Mouse (Mus musculus): Measurements from ENCODE around the gene Phactr3.

The Phactr3 gene

DNA sequence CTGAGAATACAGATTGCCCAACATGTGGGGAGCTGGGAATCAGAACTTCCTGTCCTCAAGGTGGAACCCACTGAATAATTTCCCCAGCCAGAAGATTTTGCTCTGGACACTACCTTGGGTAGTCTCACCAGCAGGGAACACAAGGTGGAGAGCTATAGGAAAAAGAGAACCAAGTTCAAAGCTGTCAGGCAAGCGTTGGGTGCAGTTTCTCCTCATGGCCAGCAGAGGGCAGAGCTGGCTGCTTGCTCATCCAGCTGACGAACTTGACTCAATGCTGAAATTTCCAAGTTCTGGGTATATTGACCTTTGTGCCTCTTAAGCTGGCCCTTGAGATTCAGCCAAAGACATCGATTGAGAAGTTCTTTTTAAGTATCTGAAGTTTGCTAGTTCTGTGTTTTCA is 18.7 kb downstream of the Phactr3 start:
- peak; percentile 29 for DNase-seq

DNA sequence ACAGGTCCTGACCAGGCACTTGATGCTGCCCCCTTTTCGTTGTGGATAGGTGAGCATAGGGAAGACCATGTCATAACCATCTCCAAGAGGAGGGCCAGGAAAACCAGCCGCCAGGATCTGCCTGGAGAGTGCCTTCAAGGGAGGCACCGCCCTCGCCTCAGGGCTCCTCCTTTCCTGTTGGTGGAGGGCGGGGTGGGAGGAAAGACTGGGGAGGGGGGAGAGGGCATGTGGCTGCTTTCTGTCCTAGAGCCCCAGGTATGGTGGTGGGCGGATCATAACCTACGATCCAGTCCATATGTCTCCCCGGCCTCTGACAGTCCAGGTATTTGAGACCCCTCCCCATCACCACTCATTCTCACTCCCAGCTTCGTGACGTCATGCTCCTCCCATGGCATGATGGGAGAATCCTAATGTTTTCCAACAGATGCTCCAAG is 22.7 kb downstream of the Phactr3 start:
- no peak for DNase-seq

DNA sequence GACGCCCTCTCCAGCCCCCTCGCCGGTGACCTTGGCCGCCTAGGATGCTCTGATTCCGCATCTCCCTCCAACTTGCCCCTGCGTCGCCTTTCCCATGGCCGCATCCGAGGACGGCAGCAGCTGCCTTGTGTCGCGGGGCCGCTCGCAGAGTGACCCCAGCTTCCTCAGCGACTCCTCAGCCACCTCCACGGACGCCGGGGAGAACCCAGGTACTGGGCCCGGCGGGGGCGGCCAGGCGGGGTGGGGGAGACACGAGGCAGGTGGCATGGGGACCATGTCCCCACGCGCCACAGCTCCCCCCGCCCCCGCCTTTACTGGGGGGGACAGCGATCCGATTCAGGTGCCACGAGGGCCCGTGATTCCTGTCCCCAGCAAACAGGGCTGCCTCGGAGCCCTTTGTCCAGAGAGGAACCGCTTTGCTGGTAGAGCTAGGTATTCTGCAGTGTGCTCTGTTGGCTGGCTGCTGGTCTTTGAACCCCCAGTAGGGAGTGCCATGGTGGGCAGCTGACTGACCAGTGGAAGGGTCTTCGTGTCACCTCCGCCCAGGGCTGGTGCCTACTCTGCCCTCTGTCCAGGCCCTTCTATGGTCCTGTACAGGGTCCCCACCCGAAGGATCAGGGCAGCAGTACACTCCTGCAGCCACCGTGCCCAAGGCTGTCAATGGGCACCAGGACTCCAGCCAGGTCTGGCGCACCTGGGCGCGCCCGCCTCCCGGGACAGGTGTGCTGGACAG is 23.7 kb downstream of the Phactr3 start:
- no peak for DNase-seq

DNA sequence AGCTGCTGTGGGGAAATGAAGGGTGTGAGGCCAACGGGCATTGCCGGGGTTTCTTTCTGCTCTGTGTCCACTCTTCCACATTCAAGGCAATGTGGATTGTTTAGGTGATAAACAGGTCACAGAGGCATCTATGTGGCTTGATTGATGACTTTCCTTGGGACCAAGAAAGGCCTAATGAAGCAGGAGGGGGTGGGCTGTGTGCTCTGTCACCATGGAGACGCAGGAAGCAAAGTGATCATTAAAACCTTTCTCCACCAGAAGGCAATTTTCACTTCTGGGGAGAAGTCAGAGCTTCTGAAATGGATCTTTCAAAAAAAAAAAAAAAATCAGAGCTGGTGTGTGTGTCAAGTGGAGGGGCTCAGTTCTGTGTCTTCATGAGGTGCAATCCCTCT is 24.2 kb downstream of the Phactr3 start:
- no peak for DNase-seq

DNA sequence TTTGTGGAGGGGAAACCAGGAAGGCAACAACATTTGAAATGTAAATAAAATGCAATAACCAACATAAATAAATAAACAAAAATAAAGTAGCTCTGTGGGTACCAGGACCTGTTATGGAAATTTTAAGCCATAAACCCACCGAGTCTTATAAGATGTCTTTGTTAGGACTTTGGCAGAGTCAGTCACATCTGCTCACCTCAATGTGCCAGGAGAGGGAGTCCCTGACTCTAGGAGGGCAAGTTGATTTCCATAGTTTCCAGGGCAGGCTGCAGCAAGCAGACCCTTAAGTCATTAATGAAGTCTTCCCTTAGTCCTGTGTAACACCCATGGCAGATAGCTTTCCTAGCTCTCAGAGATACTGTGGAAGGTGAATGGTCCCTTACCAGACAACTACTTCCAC is 25.1 kb downstream of the Phactr3 start:
- DNase-seq, result no peak

DNA sequence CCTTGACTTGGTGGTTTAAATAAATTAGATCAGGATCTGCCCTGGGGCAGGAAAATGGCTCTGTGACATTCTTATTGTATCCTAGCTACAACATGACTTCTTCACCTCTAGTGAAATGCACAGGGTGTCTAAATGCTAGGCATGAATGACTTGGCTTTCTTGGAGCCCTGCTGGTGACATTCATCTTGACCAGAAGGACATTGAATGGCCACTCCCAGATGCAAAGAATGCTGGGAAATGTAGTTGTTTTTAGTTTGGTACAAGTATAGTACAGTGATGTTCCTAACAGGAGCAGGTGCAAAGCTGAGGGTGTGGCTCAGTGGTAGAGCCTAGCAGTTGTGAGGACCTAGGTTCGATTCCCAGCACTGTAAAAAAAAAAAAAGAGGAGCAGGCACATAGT is 30.5 kb downstream of the Phactr3 start:
- DNase-seq, result no peak

DNA sequence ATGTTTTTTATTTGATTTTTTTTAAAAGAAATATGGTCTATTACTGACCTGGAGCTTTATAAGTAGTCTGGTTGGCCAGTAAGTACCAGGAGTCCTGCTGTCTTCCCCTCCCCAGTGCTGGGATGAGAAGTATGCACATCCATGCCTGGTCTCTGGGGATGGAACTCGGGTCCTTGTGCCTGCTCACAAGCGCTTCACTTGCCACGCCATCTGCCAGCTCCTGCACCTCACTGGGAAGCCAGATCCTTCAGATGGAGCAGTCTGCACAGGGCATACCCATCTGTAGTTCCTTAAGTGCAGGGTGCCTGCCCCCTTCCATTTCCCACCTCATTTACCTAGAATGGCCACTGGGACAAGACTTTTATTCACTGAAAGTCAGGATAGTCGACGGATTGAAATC is 31.9 kb downstream of the Phactr3 start:
- no peak for DNase-seq

DNA sequence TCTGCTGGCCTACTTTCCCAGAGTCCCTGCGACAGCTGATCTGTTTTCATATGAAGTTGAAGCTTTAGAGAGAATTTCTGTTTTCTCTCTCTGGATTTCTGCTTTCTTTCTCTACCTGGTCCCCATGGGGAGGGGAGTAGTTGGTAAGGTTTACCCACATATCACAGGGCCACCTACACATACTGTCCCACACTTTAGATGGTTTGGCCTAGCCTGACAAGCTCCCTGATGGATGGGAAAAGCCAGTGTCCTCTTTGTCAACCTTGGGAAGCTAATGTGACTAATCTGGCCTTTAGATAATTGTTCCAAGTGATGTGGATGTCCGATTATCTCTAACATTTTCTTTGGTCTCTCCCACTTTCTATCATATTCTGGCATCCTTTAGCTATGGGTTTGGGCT is 34.8 kb downstream of the Phactr3 start:
- no peak for DNase-seq

DNA sequence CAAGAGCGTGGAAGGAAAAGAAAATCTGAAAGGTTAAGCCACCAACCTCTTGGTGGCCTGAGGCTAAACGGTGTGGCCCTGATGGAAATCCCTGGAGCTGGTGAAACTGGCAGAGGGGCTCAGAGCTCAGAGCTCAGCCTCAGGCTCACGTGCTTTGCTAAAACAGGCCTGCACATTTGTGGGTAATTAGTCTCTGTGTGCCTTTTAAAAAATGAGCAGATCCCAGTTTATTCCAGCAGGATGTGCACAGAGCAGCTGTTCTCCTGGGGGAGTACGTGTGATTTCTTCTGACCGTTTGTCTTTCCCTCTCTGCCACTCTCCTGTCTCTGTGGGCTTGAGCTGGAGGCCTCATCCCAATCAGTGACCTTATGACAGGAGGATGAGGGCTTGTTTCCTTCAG is 35.4 kb downstream of the Phactr3 start:
- no peak for DNase-seq

DNA sequence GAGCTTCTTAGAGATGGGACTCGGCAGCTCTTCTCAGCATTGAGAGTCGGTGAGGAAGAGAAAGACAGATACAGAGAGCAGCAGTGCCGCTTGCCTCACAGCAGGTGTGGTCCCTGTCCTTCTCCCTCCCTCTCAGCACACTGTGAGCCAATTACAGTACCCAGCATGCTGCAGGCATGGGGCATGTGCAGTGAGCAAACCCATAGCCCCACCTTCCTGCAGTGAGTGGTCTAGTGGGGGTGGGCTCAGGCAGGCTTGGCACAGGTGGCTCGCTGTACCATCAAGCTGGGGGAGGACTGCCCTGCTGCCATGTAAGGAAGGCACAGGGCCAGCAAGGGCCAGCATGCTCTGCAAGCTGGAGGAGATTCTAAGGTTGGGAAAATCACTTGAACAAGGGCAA is 35.8 kb downstream of the Phactr3 start:
- no peak for DNase-seq

DNA sequence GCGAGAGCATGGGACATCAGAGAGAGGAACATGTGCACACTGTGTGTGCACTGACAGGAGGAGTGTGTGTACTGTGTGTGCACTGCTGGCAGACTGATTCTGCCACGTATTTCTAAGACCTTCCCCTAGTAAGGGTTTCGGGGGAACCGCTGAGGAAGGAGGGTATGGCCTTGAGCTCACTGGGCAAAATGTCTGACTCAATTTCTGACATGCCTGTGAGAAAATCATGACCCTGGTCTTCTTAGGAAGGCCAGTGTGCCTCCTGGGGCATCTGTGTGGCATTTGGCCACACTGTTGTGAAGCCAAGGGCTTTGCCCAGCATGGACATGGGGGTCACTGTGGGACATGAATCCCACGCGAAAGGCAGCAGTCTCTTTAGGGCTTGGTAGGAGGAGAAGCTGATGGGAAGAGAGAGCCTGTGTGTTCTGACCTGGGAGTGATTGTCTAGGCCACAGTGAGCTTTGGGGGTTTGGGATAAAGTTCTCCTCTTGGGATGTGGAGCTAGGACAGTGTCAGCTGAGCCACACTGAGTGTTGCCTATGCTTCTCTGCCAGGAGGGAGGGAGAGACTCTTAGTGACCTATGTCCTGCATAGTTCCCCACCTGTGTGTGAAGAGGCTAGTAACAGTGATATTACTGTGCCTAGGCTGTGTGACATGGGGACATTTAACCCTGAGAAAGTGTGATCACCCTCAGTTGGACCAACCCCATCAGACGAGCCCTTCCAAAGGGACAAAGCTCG is 36.6 kb downstream of the Phactr3 start:
- DNase-seq, result no peak

DNA sequence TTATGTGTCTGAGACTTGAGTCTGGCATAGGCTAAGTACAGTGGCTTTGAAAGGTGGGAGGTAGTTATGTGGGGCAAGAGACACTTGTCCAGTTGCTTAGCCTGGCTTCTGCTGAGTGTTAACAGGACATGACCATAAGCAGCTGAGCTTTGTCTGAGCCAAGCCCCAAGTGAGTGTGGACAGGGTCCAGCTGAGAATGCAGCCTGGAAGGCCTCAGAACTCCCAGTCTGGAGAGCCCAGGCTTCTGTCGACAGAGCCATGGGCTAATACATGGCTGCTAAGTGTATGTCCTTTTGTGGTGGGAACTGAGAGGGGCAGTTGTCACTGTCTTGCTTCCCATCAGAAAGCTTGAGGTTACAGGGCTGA is 37.1 kb downstream of the Phactr3 start:
- peak; percentile 64 for DNase-seq

DNA sequence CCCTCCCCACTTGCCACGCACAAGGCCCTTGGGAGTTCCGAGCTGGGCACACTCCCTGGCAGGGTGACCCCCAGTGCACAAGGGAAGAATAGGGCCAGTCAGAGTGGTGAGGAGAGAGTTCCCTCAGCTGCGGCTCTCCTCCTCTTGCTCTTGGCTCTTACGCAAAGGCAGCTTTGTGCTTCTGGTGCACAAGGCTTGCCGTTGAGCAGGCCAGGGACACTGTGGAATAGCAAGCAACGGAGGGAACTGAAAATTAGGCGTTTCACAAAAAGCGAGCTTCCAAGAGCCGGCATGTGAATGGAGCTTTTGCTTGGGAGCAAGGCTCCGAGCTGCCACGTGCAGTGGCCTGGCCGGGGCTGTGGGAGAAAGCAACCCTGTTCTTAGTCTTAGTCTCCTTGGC is 40.2 kb downstream of the Phactr3 start:
- no peak for DNase-seq

DNA sequence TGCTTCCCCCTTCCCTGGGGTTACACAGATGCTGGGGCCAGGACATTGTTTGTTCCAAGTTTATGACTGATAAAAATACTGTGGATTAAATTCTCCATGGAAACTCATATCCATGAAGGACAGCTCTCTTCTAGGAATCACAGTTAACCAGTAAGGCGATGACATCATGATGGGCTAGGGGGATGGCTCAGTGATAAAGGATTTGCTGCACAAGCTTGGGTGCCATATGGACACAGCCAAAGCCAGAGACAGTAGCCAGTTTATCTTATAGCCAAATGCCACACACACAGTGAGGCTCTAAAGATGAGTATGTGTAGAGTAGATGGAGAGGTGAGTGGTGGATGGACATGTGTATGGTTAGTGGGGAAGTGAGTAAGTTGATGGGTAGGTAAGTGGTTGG is 45.2 kb downstream of the Phactr3 start:
- no peak for DNase-seq

DNA sequence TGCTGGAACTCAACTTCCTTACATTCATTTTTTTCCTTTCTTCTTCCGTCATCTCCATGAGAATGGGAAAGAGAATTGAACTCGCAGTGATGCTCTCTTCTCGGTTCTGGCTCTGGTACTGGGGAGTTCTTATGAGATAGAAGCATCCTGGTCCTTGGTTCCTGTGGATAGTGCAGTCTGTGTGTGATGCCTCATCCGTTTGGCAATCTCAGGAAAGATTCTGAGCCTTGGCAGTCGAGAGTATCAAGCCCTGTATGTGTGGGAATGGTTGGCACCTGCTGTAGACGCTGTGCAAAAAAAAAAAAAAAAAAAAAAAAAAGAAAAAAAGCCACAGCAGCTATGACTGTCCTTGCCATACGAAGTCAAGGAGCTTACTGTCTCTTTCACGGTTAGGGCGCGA is 47.2 kb downstream of the Phactr3 start:
- DNase-seq, result no peak

DNA sequence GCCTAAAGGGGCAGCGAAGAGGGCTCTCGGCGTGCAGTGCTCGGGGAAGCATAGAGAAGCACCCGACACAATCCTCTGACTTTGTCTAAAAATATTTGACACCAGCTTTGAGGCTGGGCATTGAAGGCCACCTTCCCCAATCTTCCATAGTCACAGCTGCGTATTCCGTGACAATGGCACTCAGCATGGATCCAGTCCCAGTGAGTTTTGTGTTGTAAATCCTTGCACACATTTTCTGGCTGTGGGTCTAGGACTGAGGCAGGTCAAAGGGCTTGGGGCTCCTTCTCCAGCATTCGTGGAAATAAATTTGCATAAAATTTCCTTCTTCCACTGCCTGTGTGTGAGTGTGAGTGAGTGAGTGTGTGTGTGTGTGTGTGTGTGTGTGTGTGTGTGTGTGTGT is 51.2 kb downstream of the Phactr3 start:
- no peak for DNase-seq

DNA sequence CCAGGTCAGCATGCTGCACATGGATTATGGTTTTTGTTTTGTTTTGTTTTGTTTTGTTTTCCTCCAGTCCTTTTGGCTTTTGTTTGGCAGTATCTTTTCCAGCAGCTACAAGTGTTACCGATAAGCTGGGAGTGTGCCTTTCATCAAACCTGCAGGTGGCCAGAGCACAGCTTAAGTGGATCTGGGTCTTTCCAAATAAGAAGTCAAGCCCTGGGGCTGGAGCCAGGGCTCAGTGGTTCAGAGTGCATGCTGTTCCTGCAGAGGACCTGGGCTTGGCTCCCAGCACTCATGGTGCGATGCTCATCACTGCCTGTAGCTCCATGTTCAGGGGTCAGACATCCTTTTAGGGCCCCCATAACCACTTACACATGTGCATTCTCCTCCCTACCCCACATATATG is 55.2 kb downstream of the Phactr3 start:
- no peak for DNase-seq

DNA sequence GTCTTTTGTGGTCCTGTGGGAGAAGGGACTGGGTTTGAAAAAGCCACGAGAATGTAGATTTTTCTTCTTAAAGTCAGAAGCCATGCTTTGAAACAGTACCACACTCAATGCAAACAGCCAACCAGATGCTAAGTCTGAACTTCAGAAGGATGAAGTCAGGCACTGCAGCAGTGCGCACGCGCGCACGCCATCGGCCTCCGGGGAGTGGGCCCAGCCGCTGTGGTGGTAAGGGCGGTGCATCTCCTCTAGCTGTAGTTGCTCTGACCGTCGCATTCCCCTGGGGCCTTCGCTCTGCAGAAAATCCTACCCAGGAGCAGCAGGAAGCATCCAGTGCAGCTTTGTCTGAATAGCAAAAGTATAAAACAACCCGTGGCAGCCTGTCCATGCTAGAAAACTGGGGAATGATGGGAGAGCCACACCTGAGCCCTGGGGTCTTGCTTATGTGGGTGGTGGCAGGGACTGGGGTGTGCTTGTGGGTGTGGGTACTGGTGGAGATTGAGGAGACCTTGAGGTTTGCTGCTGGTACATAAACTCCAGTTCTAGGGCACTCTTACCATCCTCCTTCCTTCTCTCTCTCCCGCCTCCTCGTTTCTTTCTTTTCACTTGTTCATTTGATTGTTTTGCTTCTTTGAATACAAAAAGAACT is 56.6 kb downstream of the Phactr3 start:
- DNase-seq, result no peak

DNA sequence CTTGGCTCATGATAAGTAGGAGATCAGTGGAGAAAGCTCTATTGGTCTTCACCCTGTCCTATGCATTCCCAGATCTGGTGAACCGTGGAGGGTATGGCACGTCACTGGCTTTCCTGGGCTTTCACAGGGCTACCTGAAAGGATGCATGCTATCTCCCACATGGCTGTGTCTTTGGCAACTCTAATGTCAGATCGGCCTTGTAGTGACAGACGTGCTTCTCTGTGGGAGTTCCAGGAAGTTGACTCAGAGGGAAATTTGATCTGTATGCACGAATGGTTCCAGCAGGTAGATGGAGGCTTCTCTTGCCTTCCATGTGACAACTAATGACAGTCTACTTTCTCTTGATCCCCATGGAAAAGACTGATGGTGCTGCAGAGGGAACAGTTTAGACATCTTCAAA is 65.5 kb downstream of the Phactr3 start:
- no peak for DNase-seq

DNA sequence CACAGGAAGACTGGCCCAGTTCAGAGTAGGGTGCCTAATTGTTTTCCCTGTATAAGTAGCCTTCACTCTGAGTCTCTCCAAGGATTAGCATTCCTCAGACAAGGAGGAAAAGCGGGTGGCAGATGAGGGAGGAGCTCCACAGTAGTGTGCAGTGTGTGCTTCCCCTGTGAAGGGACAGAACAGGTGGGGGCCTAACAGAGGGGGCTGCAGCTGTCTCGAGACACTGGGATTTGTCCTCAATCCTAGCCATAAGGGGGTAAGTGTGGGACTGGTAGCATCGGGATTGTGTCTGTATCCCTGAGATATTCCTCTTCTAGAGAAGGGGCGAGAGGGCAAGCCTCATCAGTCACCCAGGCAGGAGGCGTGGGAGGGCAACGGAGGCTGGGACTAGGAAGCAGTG is 66.1 kb downstream of the Phactr3 start:
- DNase-seq, result no peak

DNA sequence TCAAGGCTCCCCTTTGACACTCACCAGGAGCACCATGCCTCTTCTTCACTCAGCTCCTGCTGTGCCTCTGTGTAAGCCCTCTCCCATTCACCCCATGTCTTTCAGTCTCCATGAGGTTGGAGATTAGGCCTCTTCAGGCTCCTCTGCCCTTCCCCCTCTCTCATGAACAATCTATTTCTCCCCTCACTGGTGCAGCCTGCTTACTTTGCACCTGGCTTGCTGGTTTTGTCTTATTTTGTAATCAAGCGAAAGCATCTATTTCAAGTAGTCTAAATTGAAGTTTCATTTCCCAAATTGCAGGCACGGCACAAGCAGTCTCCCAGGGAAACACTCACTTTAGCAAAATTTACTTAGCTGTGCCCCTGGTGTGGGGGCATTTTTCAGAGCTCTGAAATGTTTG is 70.2 kb downstream of the Phactr3 start:
- no peak for DNase-seq

DNA sequence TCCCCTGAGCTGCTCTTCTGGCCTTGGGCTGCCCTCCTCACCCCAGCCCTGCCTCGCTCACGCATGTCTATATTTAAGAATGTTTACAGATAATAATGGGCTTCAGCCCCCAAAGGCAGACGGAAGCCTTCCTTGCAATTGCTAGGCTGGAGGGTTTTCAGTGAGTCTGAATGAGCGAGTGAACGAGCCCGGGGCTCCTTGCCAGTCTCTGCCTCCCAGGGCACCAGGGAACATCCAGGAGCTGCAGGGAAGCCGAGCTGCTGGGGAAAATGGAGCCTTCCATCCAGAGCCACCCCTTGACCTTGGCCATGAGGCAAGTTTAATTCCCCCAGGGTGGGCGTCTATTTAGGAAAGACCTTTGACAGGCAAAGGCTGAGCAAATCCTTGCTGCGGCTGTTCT is 74.1 kb downstream of the Phactr3 start:
- no peak for DNase-seq

DNA sequence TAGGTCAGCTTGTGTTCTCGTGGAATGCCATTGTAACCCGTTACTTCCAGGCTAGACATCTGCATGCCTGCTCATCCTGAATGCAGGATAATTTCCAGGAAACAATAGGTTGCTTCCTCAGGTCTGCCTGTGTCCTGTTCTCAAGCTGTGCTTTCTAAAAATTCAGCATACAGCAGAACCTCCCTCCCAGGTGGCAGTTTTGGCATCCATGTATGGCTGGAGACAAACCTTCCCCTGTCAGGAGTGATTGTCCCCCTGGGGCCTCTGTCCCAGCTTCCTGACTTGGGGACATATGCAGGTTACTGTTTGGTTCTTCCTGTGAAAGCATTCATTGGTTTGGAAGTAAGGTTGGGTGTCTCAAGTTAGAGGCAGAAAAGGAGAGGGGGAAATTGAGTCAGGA is 74.7 kb downstream of the Phactr3 start:
- no peak for DNase-seq

DNA sequence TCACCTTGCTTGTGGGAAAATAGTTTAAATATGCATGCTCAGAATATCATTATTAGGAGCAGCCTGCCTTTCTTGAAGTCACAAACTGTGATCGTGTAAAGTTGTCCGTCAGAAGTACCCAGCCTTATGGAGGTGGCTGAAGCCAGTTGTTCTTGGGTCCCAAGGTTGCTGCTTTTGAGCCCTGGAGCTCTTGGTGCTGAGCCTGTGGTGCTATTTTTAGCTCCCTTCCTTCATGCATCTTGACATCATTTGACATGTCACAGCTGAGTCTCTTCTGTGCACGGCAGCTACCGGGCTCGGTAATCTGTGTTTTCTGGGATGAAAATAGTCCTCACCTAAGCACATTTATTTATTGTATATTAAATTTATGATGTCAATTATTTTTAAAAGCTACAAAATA is 76.1 kb downstream of the Phactr3 start:
- DNase-seq, result no peak

Data from lung, postnatal 14 days (tissue).